Mouse (Mus musculus): Measurements from ENCODE around the gene Rnf212b. TPM values are rescaled to one million over a fixed set of nuclear protein-coding genes. Genes with fewer than 3 reads are reported as not detected.

Rnf212b gene
- polyA plus RNA-seq, 1 experiment: not detected

DNA sequence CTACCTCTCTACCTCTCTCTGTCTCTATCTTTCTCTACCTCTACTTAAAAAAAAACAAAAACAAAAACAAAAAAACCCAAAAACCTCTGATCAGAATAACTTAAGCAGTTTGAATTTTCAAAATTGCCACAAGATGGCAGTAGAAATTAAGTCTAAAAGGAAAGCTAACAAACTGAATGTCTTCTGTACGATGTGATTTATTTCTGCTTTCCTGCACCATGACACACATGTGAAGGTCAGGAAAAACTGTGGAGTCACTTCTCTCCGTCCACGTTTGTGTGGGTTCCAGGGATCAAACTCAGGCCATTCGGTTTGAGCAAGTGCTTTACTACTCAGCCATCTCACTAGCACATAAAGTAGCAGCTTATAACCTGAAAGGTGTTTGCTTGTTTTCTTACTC is 29.5 kb downstream of the Rnf212b start:
- Histone ChIP-seq H3K4me3 (replicated peaks; ENCODE audit: insufficient read depth, low read depth, low read length) (no peak overlapping the region), H3K27me3 (ENCODE audit: control insufficient read depth, insufficient read depth, low read length) (no peaks in the 10 kb centered on the region), H3K27ac (ENCODE audit: insufficient read depth, low read length) (no peak overlapping the region), H3K4me1 (ENCODE audit: control insufficient read depth, insufficient read depth, low read length) (peaks cover 2% of the 10 kb centered on the region; the same call in 1 of the 2 replicates)
- DNase-seq: peak; percentile 34 to 60
- TF ChIP-seq CTCF (IDR thresholded peaks at IDR 0.05; ENCODE audit: borderline replicate concordance, insufficient read depth, low read depth, low read length) (peak; percentile 49; the same call in 1 of the 2 replicates), POLR2A (IDR thresholded peaks at IDR 0.05; ENCODE audit: borderline replicate concordance, insufficient read depth, low read length) (no peak)
- 5% methylated on average over 4 of the region's 4 CpGs for WGBS

DNA sequence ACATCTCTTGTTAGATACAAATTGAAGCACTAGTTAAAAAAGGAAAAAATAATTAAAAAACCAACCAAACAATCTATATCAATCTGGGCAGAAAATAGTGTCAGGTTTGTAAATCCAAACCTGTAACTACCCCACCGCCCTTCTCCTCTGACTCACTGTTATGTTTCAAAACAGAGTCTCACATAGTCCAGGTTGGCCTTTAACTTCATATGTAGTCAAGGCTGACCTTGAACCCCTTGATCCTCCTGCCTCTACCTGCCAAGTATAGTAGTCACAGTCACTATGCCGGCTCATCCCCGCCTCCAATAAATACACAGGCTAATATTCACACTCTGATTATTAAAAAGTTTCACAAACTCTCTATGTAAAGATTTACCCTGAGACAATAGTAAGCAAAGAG is 41.8 kb downstream of the Rnf212b start:
- 97% methylated on average over 3 of the region's 3 CpGs for WGBS
- no peak overlapping the region for H3K27ac ChIP-seq (ENCODE audit: insufficient read depth, low read length)
- TF ChIP-seq CTCF (IDR thresholded peaks at IDR 0.05; ENCODE audit: borderline replicate concordance, insufficient read depth, low read depth, low read length): no peak
- no peak for TF ChIP-seq POLR2A (IDR thresholded peaks at IDR 0.05; ENCODE audit: borderline replicate concordance, insufficient read depth, low read length)
- H3K27me3 ChIP-seq (ENCODE audit: control insufficient read depth, insufficient read depth, low read length): no peaks in the 10 kb centered on the region
- peaks cover 10% of the 10 kb centered on the region; the same call in 1 of the 2 replicates for H3K4me1 ChIP-seq (ENCODE audit: control insufficient read depth, insufficient read depth, low read length)
- no peak for DNase-seq
- H3K4me3 ChIP-seq (replicated peaks; ENCODE audit: insufficient read depth, low read depth, low read length): no peak overlapping the region

DNA sequence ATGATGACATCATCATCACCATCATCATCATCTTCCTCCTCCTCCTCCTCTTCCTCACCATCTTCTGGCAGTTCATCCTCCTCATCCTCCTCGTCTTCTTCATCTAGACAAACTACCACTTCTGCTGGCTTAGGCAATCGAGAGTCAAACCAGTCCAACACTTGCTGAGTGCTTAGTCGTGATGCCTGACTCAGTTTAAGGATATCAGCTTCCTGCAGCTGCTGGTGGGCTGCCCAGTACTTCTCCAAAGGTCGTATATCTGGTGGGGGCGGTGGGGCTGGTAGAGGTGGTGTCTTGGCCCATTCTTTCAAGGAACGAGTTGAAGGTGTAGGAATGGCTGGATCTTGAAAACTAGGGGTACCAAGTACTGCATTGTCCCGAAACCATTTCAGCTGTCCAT is 42.8 kb downstream of the Rnf212b start:
- peaks cover 10% of the 10 kb centered on the region; the same call in 1 of the 2 replicates for H3K4me1 ChIP-seq (ENCODE audit: control insufficient read depth, insufficient read depth, low read length)
- H3K27ac ChIP-seq (ENCODE audit: insufficient read depth, low read length): no peak overlapping the region
- DNase-seq: no peak
- H3K27me3 ChIP-seq (ENCODE audit: control insufficient read depth, insufficient read depth, low read length): no peaks in the 10 kb centered on the region
- 84% methylated on average over 7 of the region's 7 CpGs for WGBS
- H3K4me3 ChIP-seq (replicated peaks; ENCODE audit: insufficient read depth, low read depth, low read length): no peak overlapping the region
- TF ChIP-seq POLR2A (IDR thresholded peaks at IDR 0.05; ENCODE audit: borderline replicate concordance, insufficient read depth, low read length) (no peak), CTCF (IDR thresholded peaks at IDR 0.05; ENCODE audit: borderline replicate concordance, insufficient read depth, low read depth, low read length) (no peak)

DNA sequence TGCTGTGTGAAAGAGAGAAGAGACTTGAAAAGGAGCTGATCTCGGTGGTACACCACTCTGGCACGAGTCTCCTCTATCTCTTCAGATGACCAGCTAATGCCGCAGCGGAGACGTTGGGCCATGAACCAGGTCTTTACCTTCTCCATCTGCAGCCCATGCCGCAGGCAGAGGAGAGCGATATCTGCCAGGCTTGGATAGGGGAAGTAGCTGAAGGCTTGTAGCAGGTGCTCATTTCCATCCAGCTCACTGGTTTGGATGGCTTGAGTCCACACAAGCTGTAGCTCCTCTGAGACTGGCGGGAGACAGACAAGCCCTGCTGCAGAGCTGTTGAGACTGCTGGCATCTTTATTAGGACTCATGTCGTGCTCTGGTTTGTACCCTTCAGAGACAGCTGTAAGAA is 44.0 kb downstream of the Rnf212b start:
- Histone ChIP-seq H3K4me3 (replicated peaks; ENCODE audit: insufficient read depth, low read depth, low read length) (no peak overlapping the region), H3K27me3 (ENCODE audit: control insufficient read depth, insufficient read depth, low read length) (no peaks in the 10 kb centered on the region), H3K27ac (ENCODE audit: insufficient read depth, low read length) (peak overlapping the region; percentile 77), H3K4me1 (ENCODE audit: control insufficient read depth, insufficient read depth, low read length) (peaks cover 10% of the 10 kb centered on the region; the same call in 1 of the 2 replicates)
- WGBS: 13% methylated on average over 9 of the region's 9 CpGs
- peak; percentile 71 to 81 for DNase-seq
- TF ChIP-seq POLR2A (IDR thresholded peaks at IDR 0.05; ENCODE audit: borderline replicate concordance, insufficient read depth, low read length) (no peak), CTCF (IDR thresholded peaks at IDR 0.05; ENCODE audit: borderline replicate concordance, insufficient read depth, low read depth, low read length) (no peak)

DNA sequence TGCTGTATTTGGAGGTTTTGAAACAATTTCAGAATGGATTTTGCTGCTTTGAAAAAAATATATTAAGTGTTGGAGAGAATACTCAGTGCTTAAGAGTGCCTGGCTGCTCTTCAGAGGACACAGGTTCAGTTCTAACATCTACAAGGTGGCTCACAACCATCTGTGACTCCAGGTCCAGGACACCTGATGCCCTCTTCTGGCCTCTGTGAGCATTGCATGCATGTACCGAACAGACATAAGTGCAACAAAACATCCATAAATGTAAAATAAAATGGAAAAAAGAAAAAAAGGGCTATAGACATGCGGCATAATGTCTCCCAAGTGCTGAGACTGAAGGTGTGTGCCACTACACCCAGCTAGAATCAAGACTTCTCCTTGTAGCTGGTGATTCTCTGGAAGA is 46.6 kb downstream of the Rnf212b start:
- 28% methylated on average over 2 of the region's 2 CpGs for WGBS
- TF ChIP-seq POLR2A (IDR thresholded peaks at IDR 0.05; ENCODE audit: borderline replicate concordance, insufficient read depth, low read length) (no peak), CTCF (IDR thresholded peaks at IDR 0.05; ENCODE audit: borderline replicate concordance, insufficient read depth, low read depth, low read length) (peak; percentile 85)
- no peak overlapping the region for H3K27ac ChIP-seq (ENCODE audit: insufficient read depth, low read length)
- peak; percentile 73 to 77 for DNase-seq
- no peak overlapping the region for H3K4me3 ChIP-seq (replicated peaks; ENCODE audit: insufficient read depth, low read depth, low read length)
- no peaks in the 10 kb centered on the region for H3K27me3 ChIP-seq (ENCODE audit: control insufficient read depth, insufficient read depth, low read length)
- peaks cover 10% of the 10 kb centered on the region; the same call in 1 of the 2 replicates for H3K4me1 ChIP-seq (ENCODE audit: control insufficient read depth, insufficient read depth, low read length)

DNA sequence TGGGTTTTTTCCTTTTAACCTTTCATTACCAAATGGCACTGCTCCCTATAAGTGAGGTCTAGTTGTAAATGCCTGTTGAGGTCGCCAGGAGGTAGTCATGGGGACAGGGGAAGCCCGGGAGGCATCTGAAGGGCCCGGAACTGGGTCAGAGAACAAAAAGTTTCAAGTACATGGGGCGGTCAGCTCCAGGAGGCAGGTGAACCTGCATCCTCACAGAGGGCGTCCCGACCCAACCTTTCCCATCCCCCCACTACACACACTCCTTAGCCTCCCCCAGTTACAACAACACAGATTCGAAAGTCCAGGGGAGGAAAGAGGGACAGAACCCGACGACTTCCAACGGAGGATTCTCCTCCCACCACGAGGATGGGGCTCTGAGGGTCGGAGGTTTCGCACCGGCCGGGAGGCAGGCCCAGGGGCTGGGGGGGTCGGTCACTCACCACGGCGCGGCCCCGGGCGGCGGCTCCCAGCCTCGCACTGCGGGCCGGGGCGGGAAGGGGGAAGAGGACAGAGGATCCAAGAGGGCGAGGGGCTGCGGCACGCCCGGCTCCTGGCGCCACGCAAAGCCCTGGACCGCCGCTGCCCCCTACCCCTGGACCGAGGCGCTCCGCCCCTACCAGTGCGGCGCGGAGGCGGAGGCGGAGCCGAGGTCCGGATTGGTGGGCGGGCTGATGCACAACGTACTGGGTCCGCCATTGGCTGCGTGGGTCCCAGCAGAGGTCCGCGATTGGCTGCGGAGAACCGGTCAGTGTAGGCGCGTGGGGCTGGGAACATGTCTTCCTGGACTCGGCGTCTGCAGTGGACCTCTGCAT is 49.8 kb downstream of the Rnf212b start:
- H3K4me3 ChIP-seq (replicated peaks; ENCODE audit: insufficient read depth, low read depth, low read length): peak overlapping the region; percentile 86
- TF ChIP-seq POLR2A (IDR thresholded peaks at IDR 0.05; ENCODE audit: borderline replicate concordance, insufficient read depth, low read length) (peak; percentile 81), CTCF (IDR thresholded peaks at IDR 0.05; ENCODE audit: borderline replicate concordance, insufficient read depth, low read depth, low read length) (no peak)
- H3K27me3 ChIP-seq (ENCODE audit: control insufficient read depth, insufficient read depth, low read length): no peaks in the 10 kb centered on the region
- DNase-seq: peak; percentile 94 to 95
- WGBS: under 1% methylated on average over 55 of the region's 56 CpGs
- H3K27ac ChIP-seq (ENCODE audit: insufficient read depth, low read length): peak overlapping the region; percentile 60; the same call in 1 of the 2 replicates
- no peaks in the 10 kb centered on the region for H3K4me1 ChIP-seq (ENCODE audit: control insufficient read depth, insufficient read depth, low read length)

DNA sequence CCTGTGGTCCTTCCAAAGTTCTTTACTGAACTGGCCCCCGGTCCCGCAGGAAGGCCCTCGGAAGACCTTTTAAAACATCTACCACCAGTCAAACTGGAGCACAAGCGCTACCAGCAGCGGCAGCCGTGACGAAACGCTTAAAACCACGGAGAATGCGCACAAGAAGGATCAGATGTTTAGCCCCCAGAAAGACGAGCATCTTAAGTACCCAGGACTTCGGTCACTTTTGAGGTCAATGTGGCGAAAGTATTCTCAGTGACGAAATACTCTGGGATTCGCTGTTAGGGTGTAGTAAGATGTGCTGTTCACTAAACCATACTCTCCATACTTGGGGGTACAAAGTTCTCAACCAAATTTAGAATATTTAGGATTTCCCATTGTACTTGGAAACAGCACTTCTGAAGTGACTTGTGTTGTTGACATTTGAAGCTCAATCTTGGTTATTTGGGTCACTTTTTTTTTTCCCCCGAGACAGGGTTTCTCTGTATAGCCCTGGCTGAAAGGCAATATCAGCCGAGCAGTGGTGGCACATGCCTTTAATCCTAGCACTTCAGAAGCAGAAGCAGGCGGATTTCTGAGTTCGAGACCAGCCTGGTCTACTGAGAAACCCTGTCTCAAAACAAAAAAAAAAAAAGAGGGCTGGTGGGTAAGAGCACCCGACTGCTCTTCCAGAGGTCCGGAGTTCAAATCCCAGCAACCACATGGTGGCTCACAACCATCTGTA is 50.5 kb downstream of the Rnf212b start:
- H3K4me3 ChIP-seq (replicated peaks; ENCODE audit: insufficient read depth, low read depth, low read length): peak overlapping the region; percentile 86
- TF ChIP-seq POLR2A (IDR thresholded peaks at IDR 0.05; ENCODE audit: borderline replicate concordance, insufficient read depth, low read length): no peak
- H3K4me1 ChIP-seq (ENCODE audit: control insufficient read depth, insufficient read depth, low read length): no peaks in the 10 kb centered on the region
- H3K27me3 ChIP-seq (ENCODE audit: control insufficient read depth, insufficient read depth, low read length): no peaks in the 10 kb centered on the region
- DNase-seq: no peak
- 12% methylated on average over 21 of the region's 21 CpGs for WGBS
- H3K27ac ChIP-seq (ENCODE audit: insufficient read depth, low read length): no peak overlapping the region
